Mouse (Mus musculus): Measurements from ENCODE around the gene Kif18b. TPM values are rescaled to one million over a fixed set of nuclear protein-coding genes. Genes with fewer than 3 reads are reported as not detected.

The Kif18b gene
- polyA plus RNA-seq, 1 experiment from 2014 or later, result 8.3 TPM

- Histone ChIP-seq H3K9me3 (no peaks in the 10 kb centered on the region), H3K4me1 (no peaks in the 10 kb centered on the region), H3K4me2 (replicated peaks) (no peak overlapping the region), H3K36me3 (peaks cover 82% of the 10 kb centered on the region), H3K9ac (no peak overlapping the region), H3K4me3 (no peak overlapping the region), H3K27me3 (replicated peaks) (no peaks in the 10 kb centered on the region), H3K27ac (no peak overlapping the region)
- ATAC-seq (ENCODE audit: low FRiP score, low read depth), result no peak
- WGBS, result 91% methylated on average over 8 of the region's 8 CpGs
Measured at GRCm38 (mm10) chr11:102859933-102860332, 65.0 kb downstream of the Kif18b start.

- H3K9me3 ChIP-seq, result no peaks in the 10 kb centered on the region
- H3K4me3 ChIP-seq, result no peak overlapping the region
- no peak for ATAC-seq (ENCODE audit: low FRiP score, low read depth)
- 88% methylated on average over 11 of the region's 11 CpGs for WGBS
- no peak overlapping the region for H3K27ac ChIP-seq
- no peak overlapping the region for H3K4me2 ChIP-seq (replicated peaks)
- no peak overlapping the region for H3K9ac ChIP-seq
- no peaks in the 10 kb centered on the region for H3K4me1 ChIP-seq
- H3K27me3 ChIP-seq (replicated peaks), result no peaks in the 10 kb centered on the region
- H3K36me3 ChIP-seq, result peaks cover 90% of the 10 kb centered on the region
Measured at GRCm38 (mm10) chr11:102858951-102859350, 66.0 kb downstream of the Kif18b start.

GRCm38 (mm10) chr11:102855941-102856340 lies 69.0 kb downstream of the Kif18b start:
- peaks cover 91% of the 10 kb centered on the region for H3K36me3 ChIP-seq
- no peak overlapping the region for H3K4me3 ChIP-seq
- H3K9ac ChIP-seq, result no peak overlapping the region
- no peak overlapping the region for H3K4me2 ChIP-seq (replicated peaks)
- no peaks in the 10 kb centered on the region for H3K4me1 ChIP-seq
- H3K27ac ChIP-seq, result no peak overlapping the region
- no peaks in the 10 kb centered on the region for H3K27me3 ChIP-seq (replicated peaks)
- no peaks in the 10 kb centered on the region for H3K9me3 ChIP-seq
- WGBS, result 86% methylated on average over 6 of the region's 6 CpGs
- ATAC-seq (ENCODE audit: low FRiP score, low read depth), result no peak

Other genes with a start within 250 kb of the Kif18b start
- 43.7 and 45.9 TPM in 2 replicates for gene Ccdc43, start 227.3 kb downstream of the Kif18b start, polyA plus RNA-seq (2016; fragmentation: Nextera tagmentation; extraction: Ambion mirVana)
- gene Adam11, start 163.7 kb downstream of the Kif18b start, polyA plus RNA-seq (2016; fragmentation: Nextera tagmentation; extraction: Ambion mirVana), result 33.2 and 41.6 TPM in 2 replicates
- 83.3 and 84.9 TPM in 2 replicates for gene Gjc1, start 105.4 kb downstream of the Kif18b start, polyA plus RNA-seq (2016; fragmentation: Nextera tagmentation; extraction: Ambion mirVana)
- not detected in 2 replicates for gene Higd1b, start 89.3 kb downstream of the Kif18b start, polyA plus RNA-seq (2016; fragmentation: Nextera tagmentation; extraction: Ambion mirVana)
- gene Eftud2, start 44.1 kb downstream of the Kif18b start, polyA plus RNA-seq (2016; fragmentation: Nextera tagmentation; extraction: Ambion mirVana), result 204 and 218 TPM in 2 replicates
- 1.5 and 1.8 TPM in 2 replicates for gene Ccdc103, start 43.9 kb downstream of the Kif18b start, polyA plus RNA-seq (2016; fragmentation: Nextera tagmentation; extraction: Ambion mirVana)
- not detected in 2 replicates for gene Fam187a, start 40.0 kb downstream of the Kif18b start, polyA plus RNA-seq (2016; fragmentation: Nextera tagmentation; extraction: Ambion mirVana)
- gene Gfap, start 24.2 kb downstream of the Kif18b start, polyA plus RNA-seq (2016; fragmentation: Nextera tagmentation; extraction: Ambion mirVana), result 0.08 and 0.11 TPM in 2 replicates
- gene C1ql1, start 21.6 kb upstream of the Kif18b start, polyA plus RNA-seq (2016; fragmentation: Nextera tagmentation; extraction: Ambion mirVana), result 2.9 and 3.8 TPM in 2 replicates
- 44.9 and 49.7 TPM in 2 replicates for gene Nmt1, start 103.1 kb upstream of the Kif18b start, polyA plus RNA-seq (2016; fragmentation: Nextera tagmentation; extraction: Ambion mirVana)
- gene Dcakd, start 103.2 kb upstream of the Kif18b start, polyA plus RNA-seq (2016; fragmentation: Nextera tagmentation; extraction: Ambion mirVana), result 150 and 170 TPM in 2 replicates
- gene Plcd3, start 176.5 kb upstream of the Kif18b start, polyA plus RNA-seq (2016; fragmentation: Nextera tagmentation; extraction: Ambion mirVana), result 1.1 and 1.2 TPM in 2 replicates
- 6.6 and 10.1 TPM in 2 replicates for gene Acbd4, start 176.6 kb upstream of the Kif18b start, polyA plus RNA-seq (2016; fragmentation: Nextera tagmentation; extraction: Ambion mirVana)
- 2.9 and 3.0 TPM in 2 replicates for gene Hexim1, start 191.1 kb upstream of the Kif18b start, polyA plus RNA-seq (2016; fragmentation: Nextera tagmentation; extraction: Ambion mirVana)
- 9.9 and 12.2 TPM in 2 replicates for gene Hexim2, start 207.3 kb upstream of the Kif18b start, polyA plus RNA-seq (2016; fragmentation: Nextera tagmentation; extraction: Ambion mirVana)
- gene Fmnl1, start 246.0 kb upstream of the Kif18b start, polyA plus RNA-seq (2016; fragmentation: Nextera tagmentation; extraction: Ambion mirVana), result 1.7 and 2.1 TPM in 2 replicates

All from neural tube, embryonic 12.5 days (tissue).